Mouse (Mus musculus): ENCODE measurements around the gene Rdh14. TPM values are rescaled to one million over a fixed set of nuclear protein-coding genes. Genes with fewer than 3 reads are reported as not detected.

The Rdh14 gene
- total and polyA plus RNA-seq, 3 experiments: 11.0 to 12.9 TPM; not detected in 1

DNA sequence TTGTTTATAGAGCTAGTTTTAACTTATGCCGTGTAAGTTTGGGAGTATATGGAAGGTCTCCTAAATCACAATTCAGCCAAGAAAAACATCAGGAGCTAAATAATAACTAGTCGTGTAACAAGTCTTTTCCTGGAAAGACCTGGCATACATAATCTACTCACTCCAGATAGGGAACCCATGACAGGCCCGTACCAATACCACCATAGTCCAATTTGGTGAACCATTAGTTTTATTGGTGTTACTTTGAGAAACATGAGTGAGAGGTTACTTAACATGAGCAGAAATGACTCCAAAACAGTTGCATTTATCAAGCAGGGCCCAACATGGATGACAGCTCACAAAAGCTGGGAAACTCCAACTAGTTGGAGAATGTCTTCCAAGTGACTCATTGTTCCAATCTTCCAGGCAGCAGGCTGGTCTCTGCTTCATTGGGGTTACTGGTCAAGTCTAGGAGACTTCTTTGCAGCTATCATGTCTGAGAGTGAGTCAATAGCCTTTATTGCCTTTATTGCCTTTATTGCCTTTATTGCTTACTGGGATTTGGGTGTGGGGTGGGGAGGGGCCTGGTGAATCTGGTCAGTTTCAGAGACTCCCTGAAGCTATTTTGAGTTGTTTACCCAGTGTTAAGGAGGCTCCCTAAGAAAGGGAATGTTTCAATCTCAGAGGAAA lies 20.1 kb downstream of the Rdh14 start:
- Histone ChIP-seq H3K4me1 (ENCODE audit: control insufficient read depth in 1 of 2, insufficient read depth in 2 of 2, low read length in 2 of 2) (peaks cover 0 to 3% of the 10 kb centered on the region in 2 experiments; a peak in 2 of 4 replicates), H3K4me3 (ENCODE audit: control insufficient read depth in 1 of 2, insufficient read depth in 1 of 2, low read depth in 2 of 2, low read length in 2 of 2) (no peak overlapping the region), H3K27ac (ENCODE audit: control insufficient read depth, low read depth, low read length) (no peak overlapping the region), H3K79me2 (ENCODE audit: control insufficient read depth, insufficient read depth, low read length, poor library complexity) (no peaks in the 10 kb centered on the region), H3K27me3 (ENCODE audit: control insufficient read depth in 1 of 2, insufficient read depth in 2 of 2, low read length in 2 of 2) (no peaks in the 10 kb centered on the region), H3K36me3 (ENCODE audit: control insufficient read depth in 1 of 2, insufficient read depth in 2 of 2, low read length in 2 of 2) (no peaks in the 10 kb centered on the region), H3K9ac (ENCODE audit: control insufficient read depth, low read depth, low read length, poor library complexity, severe bottlenecking) (no peak overlapping the region), H3K9me3 (replicated peaks; ENCODE audit: insufficient read depth, low read length) (no peaks in the 10 kb centered on the region)
- no peak for DNase-seq (ENCODE audit: low read depth, low spot score)
- TF ChIP-seq MAZ (IDR thresholded peaks at IDR 0.05; ENCODE audit: low read depth, low read length) (no peak), MYC (IDR thresholded peaks at IDR 0.05; ENCODE audit: low read depth, low read length) (no peak), ETS1 (IDR thresholded peaks at IDR 0.05; ENCODE audit: low read depth, low read length) (no peak), ZC3H11A (IDR thresholded peaks at IDR 0.05; ENCODE audit: low read depth, low read length) (no peak), RAD21 (IDR thresholded peaks at IDR 0.05; ENCODE audit: low read depth, low read length) (no peak), USF2 (IDR thresholded peaks at IDR 0.05; ENCODE audit: borderline replicate concordance in 1 of 2, insufficient read depth in 1 of 2, low read depth in 1 of 2, low read length in 2 of 2) (no peak), ZNF384 (IDR thresholded peaks at IDR 0.05; ENCODE audit: low read depth, low read length) (no peak), HCFC1 (IDR thresholded peaks at IDR 0.05; ENCODE audit: low read depth, low read length) (no peak)

DNA sequence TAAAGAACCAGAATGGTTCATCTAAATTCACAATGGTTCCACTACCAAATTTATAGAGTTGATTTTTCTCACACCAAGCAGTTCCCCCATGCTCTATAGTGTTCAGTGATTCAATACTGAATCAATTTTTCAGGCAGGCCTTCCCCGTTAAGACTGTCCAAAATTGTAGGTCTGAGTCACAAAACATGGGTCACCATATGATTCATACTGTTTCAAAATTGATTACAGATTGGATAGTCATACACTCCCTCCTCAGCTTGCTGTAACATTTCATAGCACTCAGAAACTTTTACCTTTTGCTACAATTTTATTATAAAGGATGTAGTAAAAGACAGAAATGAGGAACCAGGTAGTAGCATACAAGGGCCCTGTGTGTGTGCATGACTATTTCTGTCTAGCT lies 20.9 kb downstream of the Rdh14 start:
- Histone ChIP-seq H3K27ac (ENCODE audit: control insufficient read depth, low read depth, low read length) (no peak overlapping the region), H3K79me2 (ENCODE audit: control insufficient read depth, insufficient read depth, low read length, poor library complexity) (no peaks in the 10 kb centered on the region), H3K4me1 (ENCODE audit: control insufficient read depth in 1 of 2, insufficient read depth in 2 of 2, low read length in 2 of 2) (peaks cover 0 to 3% of the 10 kb centered on the region in 2 experiments; a peak in 2 of 4 replicates), H3K9me3 (replicated peaks; ENCODE audit: insufficient read depth, low read length) (no peaks in the 10 kb centered on the region), H3K36me3 (ENCODE audit: control insufficient read depth in 1 of 2, insufficient read depth in 2 of 2, low read length in 2 of 2) (no peaks in the 10 kb centered on the region), H3K9ac (ENCODE audit: control insufficient read depth, low read depth, low read length, poor library complexity, severe bottlenecking) (no peak overlapping the region), H3K4me3 (ENCODE audit: control insufficient read depth in 1 of 2, insufficient read depth in 1 of 2, low read depth in 2 of 2, low read length in 2 of 2) (no peak overlapping the region), H3K27me3 (ENCODE audit: control insufficient read depth in 1 of 2, insufficient read depth in 2 of 2, low read length in 2 of 2) (no peaks in the 10 kb centered on the region)
- TF ChIP-seq GATA1 (IDR thresholded peaks at IDR 0.05; ENCODE audit: low read depth, low read length) (no peak), CHD1 (IDR thresholded peaks at IDR 0.05; ENCODE audit: low read depth, low read length) (no peak), MYC (IDR thresholded peaks at IDR 0.05; ENCODE audit: low read depth, low read length) (no peak), MXI1 (IDR thresholded peaks at IDR 0.05; ENCODE audit: low read depth, low read length) (no peak), TCF12 (IDR thresholded peaks at IDR 0.05; ENCODE audit: low read depth, low read length) (no peak), USF1 (IDR thresholded peaks at IDR 0.05; ENCODE audit: low read depth, low read length) (no peak), NRF1 (IDR thresholded peaks at IDR 0.05; ENCODE audit: insufficient read depth, low read depth, low read length, poor library complexity, severe bottlenecking) (no peak), RAD21 (IDR thresholded peaks at IDR 0.05; ENCODE audit: low read depth, low read length) (no peak), POLR2AphosphoS5 (IDR thresholded peaks at IDR 0.05; ENCODE audit: borderline replicate concordance, low read depth, low read length) (no peak)
- no peak for DNase-seq (ENCODE audit: low read depth, low spot score)

Data from MEL (cell line).